Mouse (Mus musculus) kidney, adult 2 months (tissue): Measurements from ENCODE around the gene Pecam1.

Source experiments
- CTCF ChIP-seq: fragments of 200-500 bp; conservative IDR thresholded peaks from 2 replicates; pipeline ENCODE4 v1.5.1; 2011; ENCODE audit warnings: low read depth, mild to moderate bottlenecking, control low read depth, low read length, moderate library complexity, mixed read lengths; ENCODE audit not compliant: insufficient read depth, insufficient read length
- POLR2A ChIP-seq: fragments of 200-500 bp; IDR thresholded peaks from one replicate; pipeline ENCODE4 v1.6.1; 2011; ENCODE audit warnings: low read depth, low read length, control low read depth

DNA sequence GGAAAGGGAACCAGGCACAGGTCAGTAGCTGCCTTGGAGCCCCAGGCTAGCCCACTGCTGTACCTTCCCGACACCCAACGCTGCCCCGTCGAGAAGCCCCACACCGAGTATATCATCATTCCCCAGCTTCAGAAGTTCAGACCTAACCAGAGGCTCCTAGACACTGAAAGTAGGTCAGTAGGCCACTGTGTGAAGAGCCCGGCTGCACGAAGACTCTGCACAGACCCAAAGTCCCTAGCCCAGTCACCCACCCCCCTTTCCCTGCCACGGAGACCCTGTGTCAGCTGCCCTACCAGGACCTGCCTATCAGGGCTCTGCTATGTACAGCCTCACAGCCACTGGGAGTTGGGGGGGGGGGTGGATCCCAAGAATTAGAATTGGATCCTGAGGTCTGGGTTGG, 78.6 kb downstream of the Pecam1 start:
- TF ChIP-seq POLR2A, result no peak
- TF ChIP-seq CTCF, result no peak
